Mouse (Mus musculus): Measurements from ENCODE around the gene Gm14406.
"Not testable (repeated sequence)": the region's sequence is repeated elsewhere in the genome, so short reads cannot be mapped to it uniquely, and the experiment has no call there.

The Gm14406 gene

DNA sequence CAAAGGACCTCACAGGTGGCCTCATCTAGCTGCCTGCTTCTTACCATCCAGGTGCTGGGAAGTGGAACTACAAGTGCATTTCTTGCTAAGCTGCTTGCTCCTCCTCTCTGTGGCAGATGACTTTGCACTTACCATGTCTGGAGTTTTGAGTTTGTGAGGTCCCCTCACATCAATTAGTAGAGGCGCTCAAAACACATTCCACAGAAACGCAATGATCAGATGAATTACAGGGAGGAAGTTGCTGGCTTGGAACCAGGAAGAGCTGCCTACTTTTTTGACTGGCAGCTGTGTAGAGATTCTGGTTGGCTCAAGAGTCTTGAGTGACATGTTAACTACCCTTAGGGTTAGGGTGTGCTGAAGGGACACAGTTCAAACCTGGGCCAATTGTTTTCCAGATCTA lies at the start of gene Gm14406:
Gene Gm14406, minus strand, starts transcription at position 213 of the 400 bp plus-strand sequence.
- not testable (repeated sequence) for DNase-seq

DNA sequence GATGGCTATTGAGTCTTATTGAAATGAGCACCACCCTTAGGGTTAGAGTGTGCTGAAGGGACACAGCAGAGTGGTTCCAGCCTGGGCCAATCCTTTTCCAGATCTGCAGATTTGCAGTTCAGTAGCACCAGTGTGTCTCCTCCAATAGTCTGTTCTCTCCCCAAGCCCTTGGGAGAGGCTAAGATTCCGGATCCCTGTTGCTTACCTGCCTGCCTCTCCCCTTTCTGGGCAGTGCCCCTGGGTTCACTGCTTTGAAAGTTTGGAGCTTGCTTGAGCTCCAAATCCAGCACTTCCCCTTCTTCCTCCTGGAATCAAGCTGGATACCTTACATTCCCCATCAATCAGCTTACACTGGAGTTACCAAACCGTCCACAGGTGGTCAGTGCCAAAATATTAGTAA lies 2.9 kb downstream of the Gm14406 start:
- not testable (repeated sequence) for DNase-seq

- DNase-seq: not testable (repeated sequence)
Measured at GRCm38 (mm10) chr2:177559365-177559764, 18.6 kb downstream of the Gm14406 start.

DNA sequence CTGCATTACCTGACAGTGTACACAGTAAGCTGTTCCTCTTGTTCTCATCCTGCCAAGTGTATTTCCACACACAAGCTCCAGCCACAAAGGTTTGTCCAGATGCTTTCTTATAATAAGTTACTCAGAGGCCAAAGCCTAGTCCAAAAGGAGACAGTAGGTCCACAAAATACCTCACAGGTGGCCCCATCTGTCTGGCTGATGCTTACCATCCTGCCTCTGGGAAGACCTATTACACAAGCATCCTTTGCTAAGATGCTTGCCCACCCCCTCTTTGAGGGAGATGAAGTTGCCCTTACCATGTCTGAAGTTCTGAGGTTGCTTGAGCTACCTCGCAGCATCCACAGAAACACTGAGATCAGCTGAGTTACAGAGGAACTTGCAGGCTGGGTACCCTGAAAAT lies 22.7 kb downstream of the Gm14406 start:
- DNase-seq: peak in 1 of 2 experiments; percentile 3

- not testable (repeated sequence) for DNase-seq
Measured at GRCm38 (mm10) chr2:177537717-177538116, 40.3 kb downstream of the Gm14406 start.

- DNase-seq: not testable (repeated sequence)
Measured at GRCm38 (mm10) chr2:177537141-177537540, 40.9 kb downstream of the Gm14406 start.

- DNase-seq: no peak
Measured at GRCm38 (mm10) chr2:177535876-177536275, 42.1 kb downstream of the Gm14406 start.

DNA sequence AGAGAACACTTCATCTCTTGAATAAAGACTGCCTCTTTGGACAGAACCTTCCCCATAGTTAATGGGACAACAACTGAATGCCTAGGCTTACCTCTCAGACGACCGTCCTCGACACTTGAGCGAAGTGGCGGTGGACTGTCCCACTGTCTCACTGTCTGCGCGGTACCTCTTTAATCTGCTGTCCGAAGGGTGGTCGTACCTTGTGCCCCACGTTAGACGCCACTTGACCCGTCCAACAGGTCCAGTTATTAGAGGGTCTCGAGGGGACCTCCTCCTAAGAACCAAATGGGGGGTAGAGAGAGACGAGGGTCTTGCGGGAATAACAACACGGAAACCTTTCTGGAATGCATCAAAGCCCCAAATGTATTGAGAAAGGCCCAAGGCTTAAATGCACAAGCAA lies 53.8 kb downstream of the Gm14406 start:
- not testable (repeated sequence) for DNase-seq

DNA sequence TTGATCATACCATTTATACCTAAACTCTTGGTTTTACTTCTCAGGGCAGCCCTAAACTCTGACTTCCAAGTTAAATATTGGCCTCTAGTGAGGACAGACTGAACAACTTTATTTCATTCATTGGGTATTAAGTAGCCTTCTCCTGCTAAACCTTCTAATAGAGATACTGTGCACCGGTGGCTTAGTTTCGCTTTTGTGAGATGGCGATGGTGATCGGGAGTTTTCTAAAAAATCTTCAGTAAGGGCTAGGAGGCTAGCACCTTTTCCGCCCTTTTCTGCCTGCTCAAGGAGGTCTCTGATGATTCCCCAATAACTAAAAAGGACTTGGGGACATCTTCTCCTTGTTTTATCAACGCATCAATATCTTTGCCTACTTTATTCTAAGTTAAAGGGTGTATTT lies 54.3 kb downstream of the Gm14406 start:
- not testable (repeated sequence) for DNase-seq

DNA sequence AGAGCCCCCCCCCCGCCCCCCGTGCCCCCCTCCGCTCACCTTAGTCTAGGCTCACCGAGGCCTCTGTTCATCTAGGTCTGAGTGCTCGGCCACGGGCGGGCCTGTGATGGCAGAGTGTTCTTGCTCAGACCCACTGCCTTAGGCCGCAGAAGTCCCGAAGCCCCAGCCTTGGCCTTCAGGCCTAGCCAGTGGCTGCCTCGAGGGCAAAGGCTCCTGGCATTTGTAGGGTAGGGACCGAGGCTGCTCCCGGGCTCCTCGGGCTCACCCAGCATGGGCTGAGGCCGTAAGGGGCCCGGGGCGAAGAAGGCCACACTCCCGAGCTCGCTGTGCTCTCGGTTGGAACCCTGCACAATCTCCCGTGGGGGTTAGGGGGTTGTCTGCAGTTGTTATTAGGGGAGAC lies 54.9 kb downstream of the Gm14406 start:
- no peak for DNase-seq

- no peak for DNase-seq
Measured at GRCm38 (mm10) chr2:177520035-177520434, 58.0 kb downstream of the Gm14406 start.
